Mouse (Mus musculus) ES-CJ7 (cell line): ENCODE measurements at regions not wholly inside any gene's neighbourhood (a gene's known extent, or its start where the extent isn't known, plus 50 kb on each side); places are given as distances from the start of the nearest gene placed in this dataset.
A peak's percentile ranks its signal among the peaks of the same experiment; 100 is the strongest.

ENCODE experiments used
- DNase-seq: peaks from one replicate; pipeline ENCODE4 v3.0.0; 2011; ENCODE audit warnings: low read depth, low spot score

DNA sequence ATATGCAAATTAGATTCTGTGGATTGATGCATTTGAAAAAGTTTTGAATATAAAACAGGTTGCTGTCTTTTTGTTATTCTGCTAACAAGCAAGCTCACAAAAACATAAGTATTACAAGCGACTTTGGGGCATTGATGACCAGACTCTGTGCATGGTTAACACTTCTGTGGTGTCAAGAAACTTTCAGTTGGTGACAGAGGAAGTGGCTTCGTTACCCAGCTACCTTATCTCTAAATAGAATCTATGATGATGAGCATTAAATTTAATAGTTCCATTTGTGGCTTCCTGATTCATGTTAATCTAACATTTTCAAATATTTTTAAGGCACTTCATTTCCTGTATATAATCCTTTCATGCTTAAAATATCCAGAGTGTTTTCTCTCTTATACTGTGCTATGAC, 100.8 kb downstream of the Tm2d1 start:
- DNase-seq, result no peak

DNA sequence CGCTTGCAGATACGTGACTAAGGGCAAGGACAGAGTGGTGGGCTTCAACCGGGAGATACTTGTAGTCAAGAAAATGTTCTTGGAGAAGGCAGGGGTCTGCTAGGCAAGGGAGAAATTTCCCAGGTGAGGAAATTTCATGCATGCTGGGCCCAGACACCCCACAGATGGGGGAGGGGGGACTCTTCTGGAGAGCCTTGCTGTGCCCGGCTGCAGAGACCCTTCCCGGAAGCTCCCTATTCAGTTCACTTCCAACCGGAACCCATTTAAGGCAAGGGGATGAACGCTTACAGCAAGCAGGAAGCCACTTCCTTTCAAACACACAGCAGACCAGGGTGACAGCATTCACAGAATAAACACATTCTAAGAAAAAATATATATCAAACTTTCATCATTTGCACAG, 124.8 kb downstream of the Tm2d1 start:
- no peak for DNase-seq

DNA sequence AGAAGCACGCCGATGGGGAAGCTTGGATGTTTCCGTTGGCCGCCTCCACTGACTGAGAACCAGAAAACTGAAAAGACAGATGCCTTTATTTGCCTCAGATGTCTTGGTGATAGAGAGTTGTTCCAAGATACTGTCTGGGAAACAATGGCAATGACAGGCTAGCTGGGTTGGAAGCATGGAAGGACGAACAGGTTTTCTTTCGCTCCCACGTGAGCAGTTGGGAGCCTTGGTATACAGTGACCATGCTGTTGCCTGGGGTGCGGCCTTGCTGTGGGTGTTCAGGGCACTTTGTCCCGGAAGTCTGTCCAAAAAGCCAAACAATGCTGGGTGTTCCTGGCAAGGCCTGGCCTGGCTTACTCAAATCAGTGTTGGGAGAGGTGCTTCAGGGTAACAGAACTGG, 125.4 kb downstream of the Tm2d1 start:
- no peak for DNase-seq

DNA sequence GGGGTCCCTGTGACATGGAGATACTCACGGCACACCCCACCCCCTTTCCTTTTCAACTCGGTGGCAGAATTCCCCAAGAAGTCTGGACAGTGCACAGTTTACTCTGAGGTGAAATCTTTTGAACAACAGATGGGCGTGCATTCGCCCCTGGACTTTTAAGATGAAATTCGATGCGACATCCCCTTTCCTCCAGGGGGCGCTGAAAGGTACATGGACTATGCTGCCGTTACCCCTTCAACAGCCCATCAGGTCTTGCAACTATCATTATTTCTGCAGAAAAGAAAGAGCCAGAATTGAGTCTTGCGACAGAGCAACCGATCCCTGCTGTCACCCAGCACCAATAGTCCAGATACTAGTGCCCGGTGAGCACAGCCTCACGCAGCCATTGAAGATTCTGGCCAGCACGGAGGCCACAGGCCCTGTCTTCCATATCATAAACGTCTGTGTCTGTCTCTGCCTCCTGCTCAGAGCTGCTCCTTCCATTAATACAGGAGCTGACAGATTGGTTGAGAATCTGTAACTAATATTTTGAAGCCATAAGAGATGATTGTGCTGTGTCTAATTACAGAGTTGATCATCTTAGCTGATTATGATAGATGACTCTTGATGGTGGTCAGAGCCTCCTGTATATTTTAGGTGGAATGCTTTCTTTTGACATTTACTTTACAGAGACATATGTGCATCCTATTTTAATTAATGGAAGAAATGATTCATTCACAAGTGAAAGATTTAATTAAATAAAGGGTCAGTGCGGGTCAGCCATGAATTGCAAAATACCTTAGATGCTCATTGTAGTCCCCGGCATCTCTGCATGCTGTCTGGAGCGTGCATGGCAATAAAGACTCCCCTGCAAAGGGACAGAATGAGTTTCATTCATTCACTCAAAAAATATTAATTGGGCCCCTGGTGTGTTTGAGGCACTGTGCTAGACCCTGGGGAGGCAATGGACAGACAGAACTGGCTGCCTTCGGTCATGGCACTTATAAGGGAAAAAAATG, 128.0 kb downstream of the Tm2d1 start:
- DNase-seq, result peak; percentile 50

DNA sequence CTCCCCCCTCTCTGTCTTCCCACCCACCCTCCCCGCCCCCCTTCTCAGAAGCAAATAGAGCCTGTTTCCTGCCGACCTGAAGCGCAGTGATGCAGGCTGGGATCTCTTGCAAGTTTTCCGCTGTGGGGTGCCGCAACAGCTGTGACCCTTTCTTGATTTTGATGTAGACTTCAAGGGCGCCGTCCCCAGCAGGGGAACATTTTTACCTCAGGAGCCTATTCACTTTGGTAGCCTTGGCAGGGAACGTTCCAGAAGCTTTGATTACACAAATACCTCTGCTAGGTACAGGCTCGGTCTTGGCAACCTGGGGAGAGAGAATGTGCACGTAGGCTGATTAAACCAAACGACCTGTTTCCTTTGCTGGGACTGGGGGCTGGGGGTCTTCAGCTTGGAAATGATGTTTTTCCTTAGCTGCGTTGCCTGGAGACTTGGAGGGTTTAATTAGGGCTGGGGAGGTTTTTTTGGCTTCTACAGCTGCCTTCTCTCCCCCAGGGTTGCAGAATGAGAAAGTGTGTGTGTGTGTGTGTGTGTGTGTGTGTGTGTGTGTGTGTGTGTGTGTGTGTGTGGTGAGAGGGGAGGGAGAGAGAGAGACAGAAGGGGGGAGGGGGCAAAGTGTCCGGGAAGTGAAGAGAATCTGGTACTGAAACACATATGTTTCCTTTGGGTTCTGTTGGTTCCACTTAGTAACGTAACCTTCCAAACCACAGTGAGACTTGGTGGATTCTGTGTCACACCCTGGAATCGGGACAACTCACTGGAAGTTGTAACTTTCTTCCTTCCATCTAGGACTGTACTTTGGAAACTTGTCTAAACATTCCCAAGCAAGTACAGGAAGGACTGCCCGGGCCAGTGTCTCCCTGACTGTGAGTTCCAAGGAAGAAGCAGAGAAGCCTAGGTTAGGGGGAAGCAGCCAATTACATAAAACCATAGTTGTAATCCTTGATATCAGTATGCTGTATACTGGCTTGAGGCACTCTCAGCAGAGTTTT, 138.9 kb downstream of the Tm2d1 start:
- peak; percentile 89 for DNase-seq

DNA sequence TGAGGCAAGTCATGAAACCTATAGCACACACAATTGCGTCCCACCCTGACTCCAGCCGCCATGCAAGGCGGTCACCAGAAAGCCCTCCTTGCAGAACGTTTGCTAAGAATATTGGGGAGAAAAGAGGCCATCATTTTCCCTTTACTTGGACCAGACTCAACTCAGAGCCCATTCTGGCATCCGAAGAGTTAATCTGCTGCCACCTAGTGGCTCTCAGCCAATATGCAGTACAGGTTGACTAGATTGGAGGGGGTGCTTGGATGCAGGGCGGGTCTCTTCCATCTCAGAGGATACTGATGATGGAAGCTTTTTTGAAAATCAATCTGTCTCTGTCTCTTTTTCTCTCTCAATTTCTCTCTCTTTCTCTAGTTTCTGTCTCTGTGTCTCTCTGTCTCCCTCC, 139.6 kb downstream of the Tm2d1 start:
- peak; percentile 87 for DNase-seq

DNA sequence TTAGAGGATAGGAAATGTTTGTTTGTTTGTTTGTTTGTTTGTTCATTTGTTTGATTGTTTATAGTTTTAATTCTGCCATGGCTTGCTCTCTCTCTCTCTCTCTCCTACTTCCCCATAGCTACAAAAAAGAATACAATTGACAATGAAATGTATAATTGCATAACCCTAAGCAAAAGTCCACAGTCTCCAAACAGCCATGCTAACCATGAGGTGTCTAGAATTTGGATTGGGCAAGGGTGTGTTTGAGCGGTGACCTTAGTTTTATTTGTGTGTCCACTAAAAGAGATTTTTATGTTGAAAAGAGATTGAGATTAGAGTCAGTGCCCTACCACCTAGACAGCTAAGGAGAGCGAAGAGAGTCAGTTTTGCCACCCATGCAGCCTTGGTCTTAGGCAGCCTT, 141.2 kb downstream of the Tm2d1 start:
- no peak for DNase-seq

DNA sequence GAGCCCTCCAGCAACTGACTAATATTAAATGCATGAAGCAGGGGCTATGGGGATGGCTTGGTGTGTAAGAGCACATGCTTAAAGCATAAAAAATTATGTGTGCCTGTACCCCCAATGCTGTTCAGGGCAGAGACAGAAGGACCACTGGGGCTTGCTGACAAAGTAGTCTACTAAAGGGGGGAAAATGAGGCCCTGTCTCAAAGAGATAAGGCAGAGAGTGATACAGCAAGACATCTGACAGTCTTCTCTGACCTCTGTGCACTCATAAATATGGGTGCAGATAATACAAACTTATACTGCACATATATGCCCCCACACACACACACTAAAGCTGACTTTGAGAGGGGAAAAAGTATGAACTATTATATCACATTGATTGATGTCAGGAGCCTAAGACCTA, 142.8 kb downstream of the Tm2d1 start:
- no peak for DNase-seq

DNA sequence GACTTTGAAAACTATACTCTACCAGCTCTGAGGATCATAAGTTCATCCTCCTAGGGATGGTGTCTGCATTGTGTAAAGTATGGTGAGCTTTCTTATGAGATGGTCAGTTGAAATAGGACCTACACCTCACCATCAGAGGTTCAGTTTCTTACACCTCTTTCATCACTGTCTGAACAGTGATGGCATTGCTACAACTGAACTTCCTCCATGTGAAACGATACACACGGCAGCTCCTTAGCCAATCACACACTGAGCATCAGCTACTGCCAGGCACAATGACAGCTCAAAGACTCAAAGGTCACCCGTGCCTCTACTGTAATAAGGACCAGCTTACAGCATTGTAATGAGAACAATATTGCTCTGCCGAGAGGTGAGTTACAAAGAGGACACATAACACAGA, 145.0 kb downstream of the Tm2d1 start:
- DNase-seq, result no peak

DNA sequence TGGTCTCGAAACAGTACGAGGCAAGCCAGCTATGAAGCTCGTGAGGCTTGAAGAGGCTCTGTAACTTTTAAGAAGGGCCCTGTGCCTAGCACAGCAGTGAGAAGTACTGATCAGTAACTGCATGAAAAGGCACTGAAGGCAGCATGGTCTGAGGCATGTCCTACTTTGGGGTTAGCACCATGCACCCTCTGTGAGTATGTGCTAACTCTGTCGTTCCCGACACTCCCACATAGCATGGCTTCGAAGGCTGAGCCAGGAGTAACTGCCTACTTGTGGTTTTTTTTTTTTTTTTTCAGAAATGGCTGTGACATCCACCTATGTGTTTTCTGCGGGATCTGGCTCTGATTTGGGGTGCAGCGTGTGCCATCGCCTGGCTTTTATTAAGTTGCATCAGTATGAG, 145.6 kb downstream of the Tm2d1 start:
- DNase-seq, result no peak

DNA sequence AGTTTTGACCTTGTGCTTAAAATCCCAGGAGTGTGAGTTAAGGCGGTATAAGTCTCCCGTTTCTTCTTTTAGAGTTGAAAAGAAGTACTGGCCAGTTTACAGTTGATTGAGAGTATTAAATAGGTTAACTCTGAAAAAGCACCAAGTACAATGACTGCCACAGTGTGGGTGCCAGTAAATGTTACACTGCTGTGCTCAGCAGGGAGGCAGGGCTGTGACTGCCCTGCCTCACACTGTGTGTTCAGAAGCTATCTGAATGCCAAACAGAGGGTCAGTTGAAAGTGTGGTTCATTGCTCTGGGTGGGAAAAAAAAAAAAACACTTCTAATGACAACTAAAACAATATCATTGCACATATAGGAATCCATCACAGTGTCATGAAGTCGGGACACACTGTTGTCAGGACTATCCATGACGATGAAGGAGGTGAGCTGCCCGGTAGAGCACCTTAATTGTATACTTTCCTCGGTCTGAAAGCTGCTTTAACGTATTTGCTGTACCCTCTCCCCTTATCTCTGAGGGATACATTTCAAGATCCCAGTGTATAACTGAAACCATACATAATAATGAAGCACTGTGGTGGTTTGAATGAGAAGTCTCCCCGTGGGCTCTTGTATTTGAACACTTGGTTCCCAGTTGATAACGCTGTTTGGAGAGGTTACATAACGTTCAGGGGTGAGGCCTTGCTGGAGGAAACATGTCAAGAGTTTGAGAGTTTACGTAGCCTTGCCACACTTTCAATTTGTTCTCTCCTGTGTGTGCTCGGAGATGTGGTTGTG, 146.9 kb downstream of the Tm2d1 start:
- DNase-seq, result no peak

DNA sequence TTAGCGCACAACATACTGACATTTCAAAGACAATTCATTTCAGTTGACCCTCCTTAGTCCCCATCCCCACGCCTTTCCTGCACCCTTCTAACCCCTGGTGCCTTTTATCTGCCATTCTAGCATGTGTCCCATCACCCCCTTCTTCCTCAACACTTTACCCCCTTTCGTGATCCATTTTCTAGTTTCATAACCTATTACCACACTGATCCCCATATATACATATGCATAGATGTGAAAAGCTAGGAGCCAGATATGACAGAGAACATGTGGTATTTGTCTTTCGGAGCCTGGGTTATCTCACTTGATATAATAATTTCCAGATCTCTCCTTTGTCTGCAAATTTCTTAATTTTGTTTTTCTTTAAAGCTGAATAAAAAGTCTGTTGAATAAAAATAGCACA, 154.9 kb downstream of the Tm2d1 start:
- no peak for DNase-seq

DNA sequence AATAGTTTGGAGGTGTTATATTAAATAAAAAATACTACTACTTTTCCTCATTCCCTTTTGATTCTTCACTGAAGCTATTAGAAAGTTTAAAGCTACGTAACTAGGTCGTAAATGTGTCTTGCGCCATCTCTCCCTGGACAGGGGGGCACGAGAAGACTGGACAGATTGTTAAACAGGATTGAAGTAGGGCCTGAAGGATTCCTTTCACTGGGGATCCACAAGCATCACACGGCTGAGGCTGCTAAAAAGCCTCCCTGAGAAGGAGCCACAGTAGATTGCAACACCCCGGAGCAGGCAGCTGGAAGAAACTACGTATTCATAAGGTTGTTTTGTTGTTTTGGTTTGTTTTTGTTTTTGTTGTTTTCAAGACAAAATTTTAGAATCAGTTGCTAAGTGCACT, 158.7 kb downstream of the Tm2d1 start:
- no peak for DNase-seq

DNA sequence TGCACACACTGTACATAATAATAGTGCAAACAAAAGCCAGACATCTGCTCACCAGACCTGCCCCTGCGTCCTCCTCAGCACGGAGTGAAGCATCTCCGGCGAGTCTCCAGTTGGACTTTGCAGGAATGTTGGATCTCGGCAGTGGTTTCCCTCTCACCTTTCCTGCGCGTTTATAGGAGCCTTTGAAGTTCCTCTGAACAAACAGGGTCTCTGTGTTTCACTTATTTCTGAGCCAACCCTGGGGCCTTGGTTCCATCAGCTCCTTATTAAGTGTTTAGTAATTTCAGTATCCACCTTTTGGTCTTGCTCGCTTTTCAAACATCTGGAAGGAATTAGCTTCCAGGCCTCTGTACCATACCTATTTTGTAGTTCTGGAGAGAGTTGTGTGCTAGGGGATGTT, 159.7 kb downstream of the Tm2d1 start:
- DNase-seq, result peak; percentile 23

DNA sequence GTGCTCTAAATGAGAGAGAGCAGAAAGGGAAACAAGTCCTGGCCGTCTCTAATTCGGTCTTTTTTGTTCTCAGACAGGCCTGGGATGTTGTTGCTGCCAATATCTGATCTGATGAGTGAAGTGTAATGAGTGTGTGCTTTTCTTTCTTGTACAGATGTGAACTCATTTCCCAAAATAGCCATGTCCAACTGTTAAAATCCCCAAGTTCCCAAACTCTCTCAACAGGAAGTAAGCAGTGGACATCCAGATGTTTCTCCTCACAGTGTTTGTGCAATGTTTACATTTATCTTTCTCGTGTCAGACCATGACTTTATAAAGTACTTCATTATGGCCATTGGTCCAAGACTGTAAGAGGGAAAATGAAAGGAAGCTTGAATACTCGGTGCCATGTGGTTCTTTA, 161.5 kb downstream of the Tm2d1 start:
- DNase-seq, result no peak

DNA sequence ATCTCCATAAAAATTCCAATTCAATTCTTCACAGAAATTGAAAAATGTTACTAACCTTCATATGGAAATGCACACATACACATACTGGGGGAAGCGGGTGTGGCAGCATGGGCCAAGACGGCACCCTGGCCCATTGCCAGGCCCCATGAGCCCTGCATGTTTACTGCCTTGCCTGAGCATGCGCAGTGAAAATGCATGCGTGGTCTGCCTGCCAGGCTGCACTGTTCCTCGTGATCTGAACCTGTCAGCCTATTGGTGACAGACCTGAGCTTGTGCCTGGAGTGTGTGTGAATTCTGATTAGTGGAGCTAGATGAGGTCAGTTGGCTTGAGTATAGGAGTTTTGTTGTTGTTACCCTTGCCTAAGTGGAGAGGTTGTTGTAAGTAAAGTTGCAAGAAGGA, 167.9 kb downstream of the Tm2d1 start:
- DNase-seq, result no peak

DNA sequence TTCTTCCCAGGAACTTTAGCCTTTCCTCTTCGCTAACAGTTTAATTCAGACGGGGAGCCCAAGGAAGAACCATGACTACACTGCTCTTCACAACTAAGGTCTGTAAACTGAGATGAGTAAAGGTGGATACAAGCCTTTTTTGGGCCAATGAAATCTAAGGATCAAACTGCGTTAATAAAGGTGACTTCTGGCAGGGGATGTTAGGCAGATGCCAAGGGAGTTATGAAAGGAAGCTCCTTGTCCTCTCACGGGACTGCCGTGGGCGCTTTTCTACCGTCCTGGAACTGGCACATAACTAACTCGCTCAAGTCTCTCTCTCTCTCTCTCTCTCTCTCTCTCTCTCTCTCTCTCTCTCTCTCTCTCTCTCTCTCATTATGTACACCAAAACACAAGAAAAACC, 175.7 kb downstream of the Tm2d1 start:
- no peak for DNase-seq

DNA sequence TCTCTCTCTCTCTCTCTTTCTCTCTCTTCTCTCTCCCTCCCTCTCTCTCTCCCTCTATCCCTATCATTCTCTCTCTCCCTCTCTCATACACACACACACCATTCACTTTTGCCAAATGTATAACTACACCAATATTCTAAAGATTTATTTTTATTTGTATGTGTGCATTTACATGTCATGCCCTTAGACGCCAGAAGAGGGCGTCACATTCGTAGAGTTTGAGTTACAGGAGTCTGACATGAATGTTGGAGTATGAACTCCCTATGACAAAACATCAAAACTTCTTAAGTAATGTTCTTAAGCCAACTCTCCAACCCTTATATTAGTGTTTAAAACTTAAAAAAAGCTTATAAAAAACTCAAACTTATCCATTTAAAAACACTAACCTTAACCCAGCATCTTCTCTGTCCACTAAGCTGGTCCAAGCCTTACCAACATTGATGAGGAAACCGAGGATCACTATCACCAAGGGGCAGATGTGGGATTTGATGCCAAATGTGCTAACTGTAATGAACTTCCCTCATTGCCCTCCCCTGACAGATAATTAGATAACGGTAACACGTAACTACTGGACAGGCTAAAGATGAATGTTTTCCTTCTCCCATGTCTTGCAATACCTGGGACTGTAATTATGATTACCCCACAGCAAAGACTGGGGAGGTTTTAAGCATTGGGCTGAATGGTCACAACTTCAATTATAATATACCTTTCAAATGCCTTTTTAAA, 176.7 kb downstream of the Tm2d1 start:
- DNase-seq, result no peak

DNA sequence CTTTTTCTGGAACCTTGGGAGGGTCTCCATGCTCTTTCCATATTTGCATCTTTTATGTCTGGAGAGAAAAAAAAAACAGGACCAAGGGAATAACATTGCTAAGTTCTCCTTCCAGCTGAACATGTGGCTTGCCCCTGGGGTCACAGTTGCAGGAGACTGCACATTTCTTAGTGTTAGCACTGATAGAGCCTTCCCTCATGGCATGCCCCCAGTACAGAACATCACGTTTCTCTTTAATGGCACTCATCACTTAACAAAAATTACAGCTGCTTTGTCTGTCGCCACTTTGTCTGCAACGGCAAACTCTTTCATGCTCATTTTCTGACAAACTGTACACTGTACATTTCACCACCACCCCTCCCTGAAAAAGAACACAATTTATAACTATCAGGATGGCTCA, 180.0 kb downstream of the Tm2d1 start:
- no peak for DNase-seq

DNA sequence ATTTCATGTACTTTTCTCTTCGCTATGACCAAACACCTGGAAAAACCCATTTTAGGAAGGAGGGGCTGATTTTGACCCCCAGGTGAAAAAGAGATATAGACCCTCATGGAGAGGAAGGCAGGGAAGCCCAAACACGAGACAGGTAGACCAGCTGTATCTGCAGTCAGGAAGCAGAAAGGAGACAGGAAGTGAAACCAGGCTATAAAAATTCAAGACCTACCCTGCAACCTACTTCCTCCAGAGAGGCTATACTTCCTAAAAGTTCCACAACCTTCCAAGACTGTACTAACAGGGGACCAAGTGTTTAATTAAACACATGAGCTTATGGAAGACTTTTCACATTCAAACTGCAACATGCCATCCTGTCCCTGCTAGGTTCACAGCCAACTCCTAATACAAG, 180.9 kb downstream of the Tm2d1 start:
- DNase-seq, result no peak

DNA sequence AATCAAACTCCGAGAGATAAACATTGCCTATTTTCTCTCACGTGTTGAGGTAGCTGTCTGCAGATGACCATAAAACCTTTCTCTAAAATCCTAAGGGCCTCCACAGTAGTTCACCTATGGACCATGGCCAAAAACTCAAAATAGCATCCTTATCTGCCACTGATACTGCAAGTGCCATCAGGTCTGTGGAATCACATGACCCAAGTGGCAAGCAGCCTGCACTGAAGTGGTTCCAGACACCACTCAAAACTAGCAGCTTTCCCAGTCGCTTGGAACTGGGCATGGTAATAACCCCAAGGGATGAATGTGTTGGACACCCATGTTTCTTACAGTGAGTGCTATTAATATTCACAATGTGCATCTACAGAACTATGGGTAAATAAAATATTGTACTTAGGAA, 182.0 kb downstream of the Tm2d1 start:
- no peak for DNase-seq
